Mouse (Mus musculus): ENCODE data around the gene Aqp2.

GRCm38 (mm10) chr15:99597596-99597995 is 18.7 kb downstream of the Aqp2 start:
- no peak for TF ChIP-seq TAL1 (IDR thresholded peaks at IDR 0.05; ENCODE audit: low read length)
- TF ChIP-seq GATA1 (IDR thresholded peaks at IDR 0.05; ENCODE audit: low read length): no peak

Data from erythroblast, embryonic 14.5 days (primary cell).